Mouse (Mus musculus) spleen, adult 2 months (tissue): ENCODE measurements around the gene Rapgef2. TPM values are rescaled to one million over a fixed set of nuclear protein-coding genes. Genes with fewer than 3 reads are reported as not detected.

Experiments used
- DNase-seq, 2 experiments: peaks; one replicate each; pipeline versions ENCODE4 v3.0.0 to v3.0.0-alpha.2; 2012 to 2021; ENCODE audit warnings: low spot score in 2 of 2, low read depth in 1 of 2
- H3K27ac ChIP-seq: fragments of 200-500 bp; 2 replicates; pipeline ENCODE4 v1.5.1; 2012; ENCODE audit warnings: low read length, inconsistent platforms; ENCODE audit not compliant: insufficient read depth
- H3K27me3 ChIP-seq: fragments of 200-500 bp; 2 replicates; pipeline ENCODE4 v1.6.1; 2012; ENCODE audit warnings: mild to moderate bottlenecking, moderate library complexity, low read length, inconsistent platforms; ENCODE audit not compliant: control insufficient read depth, insufficient read depth
- H3K36me3 ChIP-seq: fragments of 200-500 bp; 2 replicates; pipeline ENCODE4 v1.6.1; 2012; ENCODE audit warnings: mild to moderate bottlenecking, low read length, inconsistent platforms; ENCODE audit not compliant: control insufficient read depth, insufficient read depth
- H3K4me1 ChIP-seq: fragments of 200-500 bp; 2 replicates; pipeline ENCODE4 v1.6.1; 2011; ENCODE audit warnings: inconsistent platforms; ENCODE audit not compliant: control insufficient read depth, insufficient read depth, insufficient read length
- H3K4me3 ChIP-seq: fragments of 200-500 bp; 2 replicates; pipeline ENCODE4 v1.5.1; 2011; ENCODE audit warnings: mild to moderate bottlenecking, inconsistent platforms; ENCODE audit not compliant: insufficient read depth, insufficient read length; ENCODE audit errors: extremely low read depth
- CTCF ChIP-seq: fragments of 200-500 bp; IDR thresholded peaks from 2 replicates; pipeline ENCODE4 v1.5.1; 2011; ENCODE audit warnings: mild to moderate bottlenecking, inconsistent platforms; ENCODE audit not compliant: insufficient read depth, insufficient read length, insufficient replicate concordance; ENCODE audit errors: extremely low read depth
- POLR2A ChIP-seq: fragments of 200-500 bp; IDR thresholded peaks from 2 replicates; pipeline ENCODE4 v1.6.1; 2011; ENCODE audit warnings: low read depth, low read length, inconsistent platforms
- WGBS: fragments of 180-500 bp; shearing (Covaris S2); methylation state at CpG from one replicate; pipeline ENCODE4 v1.1.7; 2018; 5-methylcytosine and 5-hydroxymethylcytosine counted together
- polyA plus RNA-seq: library from polyadenylated mRNA; depleted of rRNA; stranded (reverse); fragments of >200 nt; gene quantifications from 2 replicates; pipeline ENCODE4 v1.2.3, GENCODE M21; 2012

Rapgef2 gene
- polyA plus RNA-seq, 1 experiment: 4.9 TPM

- H3K4me1 ChIP-seq: peaks cover 5% of the 10 kb centered on the region; the same call in 1 of the 2 replicates
- H3K4me3 ChIP-seq: no peak overlapping the region
- H3K27me3 ChIP-seq: no peaks in the 10 kb centered on the region
- TF ChIP-seq POLR2A (no peak), CTCF (no peak)
- 93% methylated on average over 5 of the region's 5 CpGs for WGBS
- no peak overlapping the region for H3K27ac ChIP-seq
- H3K36me3 ChIP-seq: no peaks in the 10 kb centered on the region
- no peak for DNase-seq
Measured at GRCm38 (mm10) chr3:79203821-79204220, 82.5 kb downstream of the Rapgef2 start.

GRCm38 (mm10) chr3:79203178-79203577 lies 83.1 kb downstream of the Rapgef2 start:
- TF ChIP-seq CTCF (no peak), POLR2A (no peak)
- Histone ChIP-seq H3K27me3 (no peaks in the 10 kb centered on the region), H3K4me1 (peaks cover 10% of the 10 kb centered on the region; the same call in 1 of the 2 replicates), H3K27ac (no peak overlapping the region), H3K36me3 (no peaks in the 10 kb centered on the region), H3K4me3 (no peak overlapping the region)
- no peak for DNase-seq
- WGBS: 48% methylated on average over 3 of the region's 3 CpGs

GRCm38 (mm10) chr3:79202275-79203153 lies 83.8 kb downstream of the Rapgef2 start:
- Histone ChIP-seq H3K36me3 (no peaks in the 10 kb centered on the region), H3K27ac (no peak overlapping the region), H3K27me3 (no peaks in the 10 kb centered on the region), H3K4me3 (no peak overlapping the region), H3K4me1 (peaks cover 10% of the 10 kb centered on the region; the same call in 1 of the 2 replicates)
- no peak for TF ChIP-seq POLR2A
- TF ChIP-seq CTCF: peak; percentile 65; the same call in 1 of the 2 replicates
- DNase-seq: peak; percentile 42 to 60
- WGBS: 37% methylated on average over 11 of the region's 11 CpGs

DNA sequence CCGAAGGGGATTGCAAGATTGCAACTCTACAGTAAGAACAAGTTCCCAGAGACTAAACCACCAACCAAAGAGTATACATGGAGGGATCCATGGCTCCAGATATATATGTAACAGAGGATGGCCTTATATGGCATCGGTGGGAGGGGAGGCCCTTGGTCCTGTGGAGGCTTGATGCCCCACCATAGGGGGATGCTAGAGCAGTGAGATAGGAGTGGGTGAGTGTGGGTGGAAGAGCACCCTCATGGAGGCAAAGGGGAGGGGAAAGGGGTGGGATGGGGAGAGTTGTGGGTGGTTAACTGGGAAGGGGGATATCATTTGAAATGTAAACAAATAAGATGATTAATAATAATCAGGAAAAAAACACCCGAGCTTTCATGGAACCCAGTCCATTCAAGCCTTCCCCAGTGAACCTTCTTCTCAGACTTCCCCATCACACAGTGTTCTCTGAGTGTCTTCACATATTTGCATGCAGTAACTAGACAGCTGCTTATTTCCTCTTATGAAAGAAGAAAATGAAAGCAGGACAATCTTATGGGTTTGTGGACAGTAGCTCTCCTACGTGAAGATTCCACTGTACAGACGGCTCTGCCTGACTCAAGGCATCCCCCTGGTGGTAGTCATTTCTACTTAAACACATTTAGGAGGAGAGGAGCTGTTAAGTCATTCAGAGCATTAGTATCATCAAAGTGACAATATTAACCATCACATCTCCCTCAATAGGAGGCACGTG lies 89.4 kb downstream of the Rapgef2 start:
- H3K4me1 ChIP-seq: peaks cover 16% of the 10 kb centered on the region; the same call in 1 of the 2 replicates
- no peak overlapping the region for H3K4me3 ChIP-seq
- WGBS: 39% methylated on average over 6 of the region's 6 CpGs
- peak; percentile 65 to 83 for DNase-seq
- 0 out of 2 replicates have a peak overlapping the region, but pooled peaks have one; percentile 51 for H3K27ac ChIP-seq
- peak; percentile 64; the same call in 1 of the 2 replicates for TF ChIP-seq CTCF
- TF ChIP-seq POLR2A: no peak
- no peaks in the 10 kb centered on the region for H3K36me3 ChIP-seq
- no peaks in the 10 kb centered on the region for H3K27me3 ChIP-seq

DNA sequence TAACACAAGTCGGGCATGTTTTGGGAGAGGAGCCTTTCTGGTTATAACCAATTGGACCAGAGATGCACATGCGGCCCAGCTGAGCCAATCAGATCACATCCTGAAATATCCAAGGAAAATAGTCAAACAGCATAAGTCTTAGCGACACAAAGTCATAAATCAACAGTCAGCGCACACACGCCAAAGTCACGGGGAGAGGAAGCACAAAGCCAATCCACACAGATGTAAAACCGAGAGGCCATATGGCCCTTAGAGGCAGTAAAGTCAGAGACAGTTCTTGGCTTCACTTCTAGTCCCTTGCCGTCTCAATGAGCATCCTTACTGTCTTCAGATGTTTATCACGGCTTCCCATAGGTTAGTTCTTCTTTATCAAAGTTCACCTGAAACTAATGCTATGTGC lies 91.0 kb downstream of the Rapgef2 start:
- no peak for DNase-seq
- no peak overlapping the region for H3K4me3 ChIP-seq
- no peak overlapping the region for H3K27ac ChIP-seq
- 86% methylated on average over 9 of the region's 9 CpGs for WGBS
- no peaks in the 10 kb centered on the region for H3K36me3 ChIP-seq
- peaks cover 16% of the 10 kb centered on the region; the same call in 1 of the 2 replicates for H3K4me1 ChIP-seq
- H3K27me3 ChIP-seq: no peaks in the 10 kb centered on the region
- no peak for TF ChIP-seq CTCF
- TF ChIP-seq POLR2A: no peak

- peak overlapping the region; percentile 40 for H3K27ac ChIP-seq
- WGBS: 47% methylated on average over 8 of the region's 8 CpGs
- H3K4me1 ChIP-seq: peaks cover 16% of the 10 kb centered on the region; the same call in 1 of the 2 replicates
- TF ChIP-seq CTCF (no peak), POLR2A (no peak)
- no peaks in the 10 kb centered on the region for H3K36me3 ChIP-seq
- no peak for DNase-seq
- H3K4me3 ChIP-seq: no peak overlapping the region
- H3K27me3 ChIP-seq: no peaks in the 10 kb centered on the region
Measured at GRCm38 (mm10) chr3:79194111-79194793, 92.1 kb downstream of the Rapgef2 start.
